Mouse (Mus musculus): Measurements from ENCODE around the gene Fdxr.

DNA sequence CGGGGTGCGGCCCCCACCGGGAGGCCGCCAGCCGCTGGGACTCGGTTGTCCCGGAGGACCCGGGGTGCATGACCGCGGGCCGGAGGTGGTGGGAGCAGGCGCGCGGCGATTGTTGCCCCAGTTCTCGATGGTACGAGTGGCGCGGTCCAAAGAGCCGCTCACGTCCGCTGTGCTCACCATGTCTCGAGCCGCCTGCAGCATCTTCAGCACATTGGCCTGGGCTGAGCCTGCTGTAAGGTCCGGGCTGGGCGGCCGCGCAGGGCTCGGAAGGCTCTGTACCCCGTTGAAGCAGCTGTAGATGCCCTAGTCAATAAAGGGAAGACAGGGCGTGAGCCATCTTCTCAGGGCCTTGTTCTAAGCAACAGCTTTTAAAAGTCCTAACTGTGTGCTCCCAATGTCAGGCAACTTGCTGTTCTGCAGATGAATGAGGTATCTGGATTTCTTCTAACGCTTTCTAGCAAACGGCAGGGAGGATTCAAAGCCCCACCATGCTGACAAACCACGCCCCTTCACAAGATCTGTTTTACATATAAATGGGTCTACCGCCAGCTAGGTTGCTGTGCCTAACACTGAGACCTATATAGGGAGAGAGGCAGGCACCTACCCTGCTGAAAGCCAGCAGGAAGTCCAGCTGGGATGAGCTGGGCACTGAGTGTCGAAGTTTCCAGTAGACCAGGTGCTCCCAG, 26.3 kb downstream of the Fdxr start:
- TF ChIP-seq CTCF (IDR thresholded peaks at IDR 0.05; ENCODE audit: low read depth, low read length) (no peak), POLR2A (IDR thresholded peaks at IDR 0.05; ENCODE audit: extremely low read depth, insufficient read depth, low read length) (no peak)

Data from liver, adult 2 months (tissue).